In genomic region chrX:85343517-85343916, GRCm38 (mm10) we compare ENCODE assay signal across 8 mouse cellular contexts.
DNase-seq lines count a peak whose midpoint lies in the region.

No protein-coding gene starts in this region.

- DNase-seq in urinary bladder, postnatal 36 days (ENCODE audit: low spot score in 2 of 2) = peak; percentile 3 to 4
- DNase-seq in urinary bladder, postnatal 10 days (ENCODE audit: low spot score) = no peak
- DNase-seq in gastrocnemius, postnatal 10 days = peak; percentile 12
- peak; percentile 41 for DNase-seq in kidney, postnatal 14 days
- DNase-seq in skeletal muscle tissue, adult 2 months (ENCODE audit: low read depth, low spot score) = peak; percentile 25
- DNase-seq in left cerebral cortex, postnatal 10 days (ENCODE audit: extremely low spot score in 1 of 2, low spot score in 2 of 2) = no peak
- DNase-seq in right cerebral cortex, postnatal 25 days = no peak
- DNase-seq in adrenal gland, postnatal 36 days = no peak

- intact Hi-C loops in left cerebral cortex, postnatal 10 days (cut with DNase I) = no loop called here

Comparison
In these comparisons a context has a peak if more than half of its experiments do, and no peak if none do; other contexts are left out.
1. DNase-seq: peak in urinary bladder, postnatal 36 days (2 of 2), gastrocnemius, postnatal 10 days (single experiment), kidney, postnatal 14 days (single experiment) and skeletal muscle tissue, adult 2 months (single experiment); none in urinary bladder, postnatal 10 days (single experiment), left cerebral cortex, postnatal 10 days (0 of 2), right cerebral cortex, postnatal 25 days (single experiment) and adrenal gland, postnatal 36 days (0 of 2).